Mouse (Mus musculus): ENCODE results near the gene Lsamp. TPM values are rescaled to one million over a fixed set of nuclear protein-coding genes. Genes with fewer than 3 reads are reported as not detected.

The Lsamp gene
- polyA plus RNA-seq, 1 experiment from 2014 or later: 8.2 TPM

- Histone ChIP-seq H3K4me1 (ENCODE audit: control insufficient read depth, insufficient read depth, low read length) (no peaks in the 10 kb centered on the region), H3K27me3 (ENCODE audit: control insufficient read depth, insufficient read depth, low read length) (no peaks in the 10 kb centered on the region), H3K4me3 (replicated peaks; ENCODE audit: low read length) (no peak overlapping the region), H3K36me3 (ENCODE audit: control insufficient read depth, insufficient read depth, low read length) (no peaks in the 10 kb centered on the region), H3K4me2 (ENCODE audit: low read depth, low read length) (no peak overlapping the region), H3K9ac (ENCODE audit: low read length) (no peak overlapping the region), H3K9me3 (replicated peaks; ENCODE audit: control insufficient read depth, low read length) (no peaks in the 10 kb centered on the region), H3K27ac (ENCODE audit: low read length) (no peak overlapping the region)
- 53% methylated on average over 5 of the region's 5 CpGs for WGBS
- ATAC-seq (ENCODE audit: insufficient read depth, low FRiP score): no peak
Measured at GRCm38 (mm10) chr16:40881942-40882341, 897.8 kb downstream of the Lsamp start.

GRCm38 (mm10) chr16:40891338-40891737 lies 907.2 kb downstream of the Lsamp start:
- 25% methylated on average over 7 of the region's 7 CpGs for WGBS
- Histone ChIP-seq H3K9me3 (replicated peaks; ENCODE audit: control insufficient read depth, low read length) (no peaks in the 10 kb centered on the region), H3K27me3 (ENCODE audit: control insufficient read depth, insufficient read depth, low read length) (no peaks in the 10 kb centered on the region), H3K36me3 (ENCODE audit: control insufficient read depth, insufficient read depth, low read length) (no peaks in the 10 kb centered on the region), H3K4me3 (replicated peaks; ENCODE audit: low read length) (no peak overlapping the region), H3K27ac (ENCODE audit: low read length) (no peak overlapping the region), H3K4me1 (ENCODE audit: control insufficient read depth, insufficient read depth, low read length) (no peaks in the 10 kb centered on the region), H3K9ac (ENCODE audit: low read length) (no peak overlapping the region), H3K4me2 (ENCODE audit: low read depth, low read length) (no peak overlapping the region)
- ATAC-seq (ENCODE audit: insufficient read depth, low FRiP score): no peak

GRCm38 (mm10) chr16:40897768-40898327 lies 913.7 kb downstream of the Lsamp start:
- no peak overlapping the region for H3K4me2 ChIP-seq (ENCODE audit: low read depth, low read length)
- H3K27me3 ChIP-seq (ENCODE audit: control insufficient read depth, insufficient read depth, low read length): no peaks in the 10 kb centered on the region
- 67% methylated on average over 4 of the region's 4 CpGs for WGBS
- H3K4me3 ChIP-seq (replicated peaks; ENCODE audit: low read length): no peak overlapping the region
- H3K36me3 ChIP-seq (ENCODE audit: control insufficient read depth, insufficient read depth, low read length): no peaks in the 10 kb centered on the region
- no peak for ATAC-seq (ENCODE audit: insufficient read depth, low FRiP score)
- H3K9ac ChIP-seq (ENCODE audit: low read length): no peak overlapping the region
- no peaks in the 10 kb centered on the region for H3K9me3 ChIP-seq (replicated peaks; ENCODE audit: control insufficient read depth, low read length)
- no peaks in the 10 kb centered on the region for H3K4me1 ChIP-seq (ENCODE audit: control insufficient read depth, insufficient read depth, low read length)
- H3K27ac ChIP-seq (ENCODE audit: low read length): no peak overlapping the region

- Histone ChIP-seq H3K36me3 (ENCODE audit: control insufficient read depth, insufficient read depth, low read length) (no peaks in the 10 kb centered on the region), H3K4me3 (replicated peaks; ENCODE audit: low read length) (no peak overlapping the region), H3K9ac (ENCODE audit: low read length) (no peak overlapping the region), H3K27me3 (ENCODE audit: control insufficient read depth, insufficient read depth, low read length) (no peaks in the 10 kb centered on the region), H3K9me3 (replicated peaks; ENCODE audit: control insufficient read depth, low read length) (no peaks in the 10 kb centered on the region), H3K4me1 (ENCODE audit: control insufficient read depth, insufficient read depth, low read length) (no peaks in the 10 kb centered on the region), H3K27ac (ENCODE audit: low read length) (no peak overlapping the region), H3K4me2 (ENCODE audit: low read depth, low read length) (no peak overlapping the region)
- ATAC-seq (ENCODE audit: insufficient read depth, low FRiP score): no peak
- WGBS: 47% methylated on average over 1 of the region's 1 CpGs
Measured at GRCm38 (mm10) chr16:40907892-40908291, 923.7 kb downstream of the Lsamp start.

GRCm38 (mm10) chr16:40914141-40914540 lies 930.0 kb downstream of the Lsamp start:
- Histone ChIP-seq H3K4me3 (replicated peaks; ENCODE audit: low read length) (no peak overlapping the region), H3K36me3 (ENCODE audit: control insufficient read depth, insufficient read depth, low read length) (no peaks in the 10 kb centered on the region), H3K27me3 (ENCODE audit: control insufficient read depth, insufficient read depth, low read length) (no peaks in the 10 kb centered on the region), H3K4me2 (ENCODE audit: low read depth, low read length) (no peak overlapping the region), H3K9ac (ENCODE audit: low read length) (no peak overlapping the region), H3K4me1 (ENCODE audit: control insufficient read depth, insufficient read depth, low read length) (no peaks in the 10 kb centered on the region), H3K27ac (ENCODE audit: low read length) (no peak overlapping the region), H3K9me3 (replicated peaks; ENCODE audit: control insufficient read depth, low read length) (no peaks in the 10 kb centered on the region)
- no peak for ATAC-seq (ENCODE audit: insufficient read depth, low FRiP score)
- WGBS: 72% methylated on average over 2 of the region's 2 CpGs

- ATAC-seq (ENCODE audit: insufficient read depth, low FRiP score): no peak
Measured at GRCm38 (mm10) chr16:40930596-40930995, 946.4 kb downstream of the Lsamp start.

GRCm38 (mm10) chr16:40942266-40942665 lies 958.1 kb downstream of the Lsamp start:
- no peak overlapping the region for H3K9ac ChIP-seq (ENCODE audit: low read length)
- H3K4me2 ChIP-seq (ENCODE audit: low read depth, low read length): no peak overlapping the region
- no peak overlapping the region for H3K4me3 ChIP-seq (replicated peaks; ENCODE audit: low read length)
- no peaks in the 10 kb centered on the region for H3K27me3 ChIP-seq (ENCODE audit: control insufficient read depth, insufficient read depth, low read length)
- no peaks in the 10 kb centered on the region for H3K9me3 ChIP-seq (replicated peaks; ENCODE audit: control insufficient read depth, low read length)
- no peak overlapping the region for H3K27ac ChIP-seq (ENCODE audit: low read length)
- no peaks in the 10 kb centered on the region for H3K36me3 ChIP-seq (ENCODE audit: control insufficient read depth, insufficient read depth, low read length)
- WGBS: 80% methylated on average over 3 of the region's 3 CpGs
- ATAC-seq (ENCODE audit: insufficient read depth, low FRiP score): no peak
- peaks cover 2% of the 10 kb centered on the region; the same call in 1 of the 2 replicates for H3K4me1 ChIP-seq (ENCODE audit: control insufficient read depth, insufficient read depth, low read length)

More at GRCm38 (mm10) chr16:40930596-40930995, 946.4 kb downstream of the Lsamp start:
- no peak overlapping the region for H3K4me3 ChIP-seq (replicated peaks; ENCODE audit: low read length)
- H3K9ac ChIP-seq (ENCODE audit: low read length): no peak overlapping the region
- no peaks in the 10 kb centered on the region for H3K9me3 ChIP-seq (replicated peaks; ENCODE audit: control insufficient read depth, low read length)
- H3K27me3 ChIP-seq (ENCODE audit: control insufficient read depth, insufficient read depth, low read length): no peaks in the 10 kb centered on the region
- H3K4me2 ChIP-seq (ENCODE audit: low read depth, low read length): no peak overlapping the region
- no peaks in the 10 kb centered on the region for H3K36me3 ChIP-seq (ENCODE audit: control insufficient read depth, insufficient read depth, low read length)
- WGBS: 64% methylated on average over 4 of the region's 4 CpGs
- no peak overlapping the region for H3K27ac ChIP-seq (ENCODE audit: low read length)
- no peaks in the 10 kb centered on the region for H3K4me1 ChIP-seq (ENCODE audit: control insufficient read depth, insufficient read depth, low read length)

- Histone ChIP-seq H3K4me3 (replicated peaks; ENCODE audit: low read length) (no peak overlapping the region), H3K9ac (ENCODE audit: low read length) (no peak overlapping the region), H3K9me3 (replicated peaks; ENCODE audit: control insufficient read depth, low read length) (no peaks in the 10 kb centered on the region), H3K4me1 (ENCODE audit: control insufficient read depth, insufficient read depth, low read length) (peaks cover 2% of the 10 kb centered on the region; the same call in 1 of the 2 replicates), H3K27me3 (ENCODE audit: control insufficient read depth, insufficient read depth, low read length) (no peaks in the 10 kb centered on the region), H3K36me3 (ENCODE audit: control insufficient read depth, insufficient read depth, low read length) (no peaks in the 10 kb centered on the region), H3K27ac (ENCODE audit: low read length) (no peak overlapping the region), H3K4me2 (ENCODE audit: low read depth, low read length) (no peak overlapping the region)
- ATAC-seq (ENCODE audit: insufficient read depth, low FRiP score): no peak
- 18% methylated on average over 1 of the region's 1 CpGs for WGBS
Measured at GRCm38 (mm10) chr16:40945834-40946233, 961.7 kb downstream of the Lsamp start.

GRCm38 (mm10) chr16:40948013-40948412 lies 963.9 kb downstream of the Lsamp start:
- Histone ChIP-seq H3K4me2 (ENCODE audit: low read depth, low read length) (no peak overlapping the region), H3K27ac (ENCODE audit: low read length) (no peak overlapping the region), H3K4me1 (ENCODE audit: control insufficient read depth, insufficient read depth, low read length) (peaks cover 2% of the 10 kb centered on the region; the same call in 1 of the 2 replicates), H3K9ac (ENCODE audit: low read length) (no peak overlapping the region), H3K4me3 (replicated peaks; ENCODE audit: low read length) (no peak overlapping the region), H3K36me3 (ENCODE audit: control insufficient read depth, insufficient read depth, low read length) (no peaks in the 10 kb centered on the region), H3K27me3 (ENCODE audit: control insufficient read depth, insufficient read depth, low read length) (no peaks in the 10 kb centered on the region), H3K9me3 (replicated peaks; ENCODE audit: control insufficient read depth, low read length) (no peaks in the 10 kb centered on the region)
- no peak for ATAC-seq (ENCODE audit: insufficient read depth, low FRiP score)

Data from stomach, embryonic 16.5 days (tissue).